Mouse (Mus musculus) limb, embryonic 13.5 days (tissue): ENCODE results near the gene Cdc42se1. TPM values are rescaled to one million over a fixed set of nuclear protein-coding genes. Genes with fewer than 3 reads are reported as not detected.

Source experiments
- ATAC-seq: fragments of 200-750 bp; cut with Nextera tagmentation; 2 replicates; pipeline ENCODE4 v1.8.0; 2017; ENCODE audit warnings: low read depth, moderate number of reproducible peaks, moderate TSS enrichment; ENCODE audit not compliant: low FRiP score
- H3K27ac ChIP-seq: fragments of 300-500 bp; sonication (generic); 2 replicates; pipeline ENCODE4 v1.5.1; 2015; ENCODE audit warnings: inconsistent platforms, mild to moderate bottlenecking, moderate library complexity
- H3K27me3 ChIP-seq: fragments of 300-500 bp; sonication (generic); 2 replicates; pipeline ENCODE4 v1.6.1; 2015; ENCODE audit warnings: mild to moderate bottlenecking, inconsistent platforms
- H3K36me3 ChIP-seq: fragments of 300-500 bp; sonication (generic); 2 replicates; pipeline ENCODE4 v1.6.1; 2015; ENCODE audit warnings: inconsistent platforms, mild to moderate bottlenecking, moderate library complexity
- H3K4me1 ChIP-seq: fragments of 300-500 bp; sonication (generic); 2 replicates; pipeline ENCODE4 v1.6.1; 2015; ENCODE audit warnings: inconsistent platforms
- H3K4me2 ChIP-seq: fragments of 300-500 bp; sonication (generic); replicated peaks from 2 replicates; pipeline ENCODE4 v1.6.1; 2015; ENCODE audit warnings: inconsistent platforms, mild to moderate bottlenecking, moderate library complexity
- H3K4me3 ChIP-seq: fragments of 300-500 bp; sonication (generic); 2 replicates; pipeline ENCODE4 v1.5.1; 2015; ENCODE audit warnings: moderate library complexity, mild to moderate bottlenecking, inconsistent platforms
- H3K9ac ChIP-seq: fragments of 300-500 bp; sonication (generic); 2 replicates; pipeline ENCODE4 v1.6.1; 2015; ENCODE audit warnings: mild to moderate bottlenecking, inconsistent platforms
- H3K9me3 ChIP-seq: fragments of 300-500 bp; sonication (generic); 2 replicates; pipeline ENCODE4 v1.6.1; 2016; ENCODE audit warnings: inconsistent platforms
- WGBS: fragments of 180-500 bp; shearing (Covaris S2); methylation state at CpG from one replicate; pipeline ENCODE4 v1.1.7; 2015; 5-methylcytosine and 5-hydroxymethylcytosine counted together
- polyA plus RNA-seq: library from polyadenylated mRNA; unstranded; fragments of >200 nt; fragmentation: Nextera tagmentation; extraction: Ambion mirVana; gene quantifications from 2 replicates; pipeline ENCODE4 v1.2.1, GENCODE M21; 2015

The Cdc42se1 gene
- polyA plus RNA-seq, 1 experiment from 2014 or later, result 82.7 TPM

DNA sequence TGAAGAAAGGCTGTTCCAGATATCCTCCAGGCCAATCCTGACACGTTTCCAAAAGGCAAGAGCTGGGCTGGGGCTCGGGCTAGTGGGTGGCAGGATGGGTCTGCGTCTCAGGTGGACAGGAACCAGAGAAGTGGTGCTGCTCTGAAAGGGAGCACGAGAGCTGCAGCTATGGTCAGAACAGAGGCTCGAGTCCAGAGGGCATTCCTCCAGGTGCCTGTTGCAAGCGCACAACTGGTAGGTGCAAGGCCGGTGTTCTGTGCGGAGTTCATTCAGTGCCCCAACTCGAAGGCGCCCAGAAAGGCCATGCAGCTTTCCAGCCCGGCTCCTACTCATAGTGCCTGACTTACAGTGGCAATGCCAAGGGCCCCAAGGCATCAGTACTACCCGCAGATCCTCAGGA, 11.4 kb downstream of the Cdc42se1 start:
- no peak for ATAC-seq
- peaks cover 34% of the 10 kb centered on the region for H3K36me3 ChIP-seq
- no peak overlapping the region for H3K27ac ChIP-seq
- H3K4me3 ChIP-seq, result no peak overlapping the region
- peaks cover 8% of the 10 kb centered on the region; the same call in 1 of the 2 replicates for H3K4me1 ChIP-seq
- no peaks in the 10 kb centered on the region for H3K27me3 ChIP-seq
- WGBS, result 86% methylated on average over 12 of the region's 12 CpGs
- no peak overlapping the region for H3K4me2 ChIP-seq
- no peaks in the 10 kb centered on the region for H3K9me3 ChIP-seq
- no peak overlapping the region for H3K9ac ChIP-seq

GRCm38 (mm10) chr3:95240900-95241299, 12.4 kb downstream of the Cdc42se1 start:
- H3K9me3 ChIP-seq, result no peaks in the 10 kb centered on the region
- 28% methylated on average over 16 of the region's 17 CpGs for WGBS
- H3K9ac ChIP-seq, result peak overlapping the region; percentile 21
- peaks cover 31% of the 10 kb centered on the region for H3K36me3 ChIP-seq
- H3K27ac ChIP-seq, result no peak overlapping the region
- H3K4me1 ChIP-seq, result peaks cover 8% of the 10 kb centered on the region; the same call in 1 of the 2 replicates
- H3K4me2 ChIP-seq, result peak overlapping the region; percentile 46
- H3K27me3 ChIP-seq, result no peaks in the 10 kb centered on the region
- ATAC-seq, result 0 out of 2 replicates have a peak, but pooled peaks have one; percentile 8
- peak overlapping the region; percentile 7; the same call in 1 of the 2 replicates for H3K4me3 ChIP-seq

- ATAC-seq, result no peak
- H3K9me3 ChIP-seq, result no peaks in the 10 kb centered on the region
- peaks cover 8% of the 10 kb centered on the region; the same call in 1 of the 2 replicates for H3K4me1 ChIP-seq
- WGBS, result 83% methylated on average over 7 of the region's 7 CpGs
- H3K27ac ChIP-seq, result no peak within 1 kb of the TSS
- H3K36me3 ChIP-seq, result peaks cover 25% of the 10 kb centered on the region
- no peaks in the 10 kb centered on the region for H3K27me3 ChIP-seq
- H3K4me3 ChIP-seq, result peak within 1 kb of the TSS; percentile 7; the same call in 1 of the 2 replicates
- H3K9ac ChIP-seq, result peak within 1 kb of the TSS; percentile 21
- peak within 1 kb of the TSS; percentile 46 for H3K4me2 ChIP-seq
Observed at GRCm38 (mm10) chr3:95241498-95241897, 13.0 kb downstream of the Cdc42se1 start, which contains the start of gene Gm128. Gene Gm128 (minus strand): TSS chr3:95241598.

GRCm38 (mm10) chr3:95243086-95243485, 14.6 kb downstream of the Cdc42se1 start:
- ATAC-seq, result no peak
- H3K4me2 ChIP-seq, result no peak overlapping the region
- no peak overlapping the region for H3K9ac ChIP-seq
- no peak overlapping the region for H3K4me3 ChIP-seq
- H3K4me1 ChIP-seq, result peaks cover 8% of the 10 kb centered on the region; the same call in 1 of the 2 replicates
- H3K9me3 ChIP-seq, result no peaks in the 10 kb centered on the region
- no peak overlapping the region for H3K27ac ChIP-seq
- H3K27me3 ChIP-seq, result no peaks in the 10 kb centered on the region
- WGBS, result 67% methylated on average over 2 of the region's 2 CpGs
- H3K36me3 ChIP-seq, result peaks cover 17% of the 10 kb centered on the region

DNA sequence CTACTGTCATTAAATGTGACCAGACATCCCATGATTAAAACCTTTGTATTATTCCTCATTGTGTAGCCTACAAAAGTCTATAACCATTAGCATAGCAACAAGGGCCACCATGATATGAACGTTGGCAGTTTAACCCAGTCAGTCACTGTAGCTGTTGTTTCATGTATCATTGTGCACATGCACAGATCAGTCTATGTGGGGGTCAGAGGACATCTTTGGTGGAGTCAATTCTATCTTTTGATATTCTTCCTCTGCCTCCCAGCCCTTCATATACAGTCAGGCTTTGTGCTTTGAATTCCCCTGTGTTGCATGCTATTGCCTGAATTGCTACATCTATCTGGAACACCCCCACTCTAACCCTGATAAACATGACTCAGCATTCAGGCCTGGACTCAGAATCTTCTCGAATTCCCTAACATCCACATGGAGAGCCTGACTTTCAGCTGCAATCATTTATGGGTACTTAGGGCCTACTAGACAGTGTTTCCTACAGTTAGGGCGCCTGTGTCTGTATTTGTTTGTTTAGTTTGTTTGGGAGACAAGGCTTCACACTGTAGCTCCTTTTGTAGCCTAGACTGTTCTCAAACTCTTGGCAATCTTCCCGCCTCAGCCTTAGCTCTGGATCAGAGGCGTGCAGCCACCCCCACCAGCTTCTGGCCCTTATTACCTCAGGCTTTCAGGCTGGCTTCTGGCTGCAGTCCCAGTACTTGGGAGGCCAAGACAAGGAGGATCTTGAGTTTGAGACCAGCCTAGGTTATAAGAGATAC, 18.1 kb downstream of the Cdc42se1 start:
- Histone ChIP-seq H3K4me2 (no peak overlapping the region), H3K27me3 (no peaks in the 10 kb centered on the region), H3K27ac (no peak overlapping the region), H3K4me1 (0 out of 2 replicates have a peak, but pooled peaks cover 7% of the 10 kb centered on the region), H3K4me3 (no peak overlapping the region), H3K9ac (no peak overlapping the region), H3K36me3 (peaks cover 13% of the 10 kb centered on the region), H3K9me3 (no peaks in the 10 kb centered on the region)
- ATAC-seq, result no peak
- WGBS, result 84% methylated on average over 5 of the region's 5 CpGs

DNA sequence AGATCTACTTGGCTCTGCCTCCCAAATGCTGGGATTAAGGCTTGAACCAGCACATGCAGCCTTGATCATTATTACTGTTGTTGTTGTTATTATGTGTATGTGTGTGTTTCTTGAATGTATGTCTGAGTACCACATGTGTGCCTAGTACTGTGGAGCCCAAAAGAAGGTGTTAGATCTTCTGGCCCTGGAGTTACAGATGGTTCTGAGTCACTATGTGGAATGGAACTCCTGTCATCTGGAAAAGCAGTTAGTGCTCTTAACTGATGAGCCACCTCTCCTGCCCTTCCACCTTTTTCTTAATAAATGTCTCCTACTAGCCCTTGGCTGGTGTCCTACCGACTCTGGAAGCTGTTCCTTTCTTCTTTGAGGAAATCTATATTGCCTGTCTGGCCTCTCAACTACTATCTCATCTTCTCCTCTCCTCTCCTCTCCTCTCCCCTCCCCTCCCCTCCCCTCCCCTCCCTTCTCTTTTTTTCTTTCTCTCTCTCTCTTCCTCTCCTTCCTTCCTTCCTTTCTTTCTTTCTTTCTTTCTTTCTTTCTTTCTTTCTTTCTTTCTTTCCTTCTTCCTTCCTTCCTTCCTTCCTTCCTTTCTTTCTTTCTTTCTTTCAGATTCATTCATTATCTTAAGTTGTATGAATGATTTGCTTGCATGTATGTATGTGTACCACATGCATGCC, 19.3 kb downstream of the Cdc42se1 start:
- no peaks in the 10 kb centered on the region for H3K27me3 ChIP-seq
- 78% methylated on average over 1 of the region's 1 CpGs for WGBS
- ATAC-seq, result no peak
- H3K36me3 ChIP-seq, result peaks cover 21% of the 10 kb centered on the region
- no peak overlapping the region for H3K27ac ChIP-seq
- H3K9me3 ChIP-seq, result no peaks in the 10 kb centered on the region
- H3K4me2 ChIP-seq, result no peak overlapping the region
- no peak overlapping the region for H3K9ac ChIP-seq
- H3K4me3 ChIP-seq, result no peak overlapping the region
- 0 out of 2 replicates have a peak, but pooled peaks cover 7% of the 10 kb centered on the region for H3K4me1 ChIP-seq

DNA sequence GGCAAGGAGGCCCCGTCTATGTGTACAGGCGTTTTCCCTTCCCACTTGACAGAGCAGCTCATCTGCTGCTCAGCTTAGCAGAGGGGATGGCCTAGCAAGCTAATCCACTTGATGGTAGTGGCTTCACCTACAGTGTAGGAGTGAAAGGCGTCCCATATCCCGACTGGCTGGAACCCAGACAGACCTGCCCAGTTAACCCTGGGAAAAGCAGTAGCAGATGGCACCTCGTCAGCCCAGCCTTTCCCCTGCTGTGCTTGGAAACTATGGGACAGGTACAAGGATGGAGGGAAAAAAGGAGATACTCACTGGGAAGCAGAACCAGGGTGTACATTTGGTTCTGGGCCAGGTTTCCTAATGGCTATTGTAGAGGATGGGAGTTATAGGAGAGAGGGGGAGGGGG, 21.8 kb downstream of the Cdc42se1 start:
- no peaks in the 10 kb centered on the region for H3K27me3 ChIP-seq
- H3K36me3 ChIP-seq, result peaks cover 42% of the 10 kb centered on the region
- ATAC-seq, result no peak
- H3K9ac ChIP-seq, result no peak overlapping the region
- H3K4me2 ChIP-seq, result no peak overlapping the region
- 67% methylated on average over 5 of the region's 5 CpGs for WGBS
- 0 out of 2 replicates have a peak, but pooled peaks cover 7% of the 10 kb centered on the region for H3K4me1 ChIP-seq
- no peaks in the 10 kb centered on the region for H3K9me3 ChIP-seq
- no peak overlapping the region for H3K27ac ChIP-seq
- no peak overlapping the region for H3K4me3 ChIP-seq

DNA sequence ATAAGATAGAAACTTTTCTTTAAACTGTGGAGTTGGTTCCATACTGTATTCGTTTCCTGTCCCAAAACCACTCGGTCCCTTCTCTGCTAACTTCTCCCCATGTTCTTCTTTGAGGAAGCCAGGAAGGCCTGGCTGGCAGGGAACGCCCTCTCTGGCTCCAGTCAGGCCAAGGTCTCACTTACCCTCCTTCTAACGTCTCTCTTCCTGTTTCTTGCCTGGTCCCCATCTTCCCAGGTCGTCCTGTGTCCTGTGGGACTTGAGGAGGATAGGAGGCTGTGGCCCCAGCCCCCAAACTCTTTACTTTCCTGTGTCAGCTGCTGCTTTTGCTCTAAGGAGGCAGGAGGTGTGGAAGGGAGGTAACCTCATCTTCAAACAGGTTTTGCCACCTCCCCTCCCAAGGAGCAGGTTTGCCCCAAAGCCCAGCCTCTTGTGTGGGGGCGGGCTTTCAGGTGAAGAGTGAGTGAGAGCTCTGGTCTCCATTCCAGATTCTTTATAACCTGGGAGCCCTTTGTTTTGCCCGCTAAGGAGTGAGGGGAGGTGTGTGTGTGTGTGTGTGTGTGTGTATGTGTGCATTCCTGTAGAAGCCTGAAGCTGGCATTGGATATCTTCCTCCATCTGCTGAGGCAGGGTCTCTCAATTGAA, 22.4 kb downstream of the Cdc42se1 start, which contains the start of gene Bnipl:
Bnipl (minus strand) TSS at position 411 of the 642 bp plus-strand sequence.
- Histone ChIP-seq H3K27me3 (no peaks in the 10 kb centered on the region), H3K36me3 (peaks cover 45% of the 10 kb centered on the region), H3K4me2 (0 out of 2 replicates have a peak within 1 kb of the TSS, but pooled peaks have one; percentile 12), H3K4me1 (0 out of 2 replicates have a peak, but pooled peaks cover 7% of the 10 kb centered on the region), H3K27ac (no peak within 1 kb of the TSS), H3K4me3 (no peak within 1 kb of the TSS), H3K9ac (no peak within 1 kb of the TSS), H3K9me3 (no peaks in the 10 kb centered on the region)
- 0 out of 2 replicates have a peak, but pooled peaks have one; percentile 36 for ATAC-seq
- 46% methylated on average over 7 of the region's 7 CpGs for WGBS

- Histone ChIP-seq H3K4me2 (no peak overlapping the region), H3K36me3 (peaks cover 91% of the 10 kb centered on the region), H3K27me3 (no peaks in the 10 kb centered on the region), H3K9me3 (no peaks in the 10 kb centered on the region), H3K4me3 (no peak overlapping the region), H3K9ac (no peak overlapping the region), H3K27ac (no peak overlapping the region), H3K4me1 (no peaks in the 10 kb centered on the region)
- 79% methylated on average over 5 of the region's 5 CpGs for WGBS
- no peak for ATAC-seq
Observed at GRCm38 (mm10) chr3:95256931-95257330, 28.4 kb downstream of the Cdc42se1 start.

GRCm38 (mm10) chr3:95261975-95262374, 33.4 kb downstream of the Cdc42se1 start:
- peaks cover 85% of the 10 kb centered on the region for H3K36me3 ChIP-seq
- H3K9ac ChIP-seq, result no peak overlapping the region
- H3K4me1 ChIP-seq, result no peaks in the 10 kb centered on the region
- no peak overlapping the region for H3K4me3 ChIP-seq
- H3K4me2 ChIP-seq, result no peak overlapping the region
- no peak overlapping the region for H3K27ac ChIP-seq
- no peaks in the 10 kb centered on the region for H3K9me3 ChIP-seq
- no peaks in the 10 kb centered on the region for H3K27me3 ChIP-seq
- no peak for ATAC-seq
- WGBS, result 90% methylated on average over 4 of the region's 4 CpGs

DNA sequence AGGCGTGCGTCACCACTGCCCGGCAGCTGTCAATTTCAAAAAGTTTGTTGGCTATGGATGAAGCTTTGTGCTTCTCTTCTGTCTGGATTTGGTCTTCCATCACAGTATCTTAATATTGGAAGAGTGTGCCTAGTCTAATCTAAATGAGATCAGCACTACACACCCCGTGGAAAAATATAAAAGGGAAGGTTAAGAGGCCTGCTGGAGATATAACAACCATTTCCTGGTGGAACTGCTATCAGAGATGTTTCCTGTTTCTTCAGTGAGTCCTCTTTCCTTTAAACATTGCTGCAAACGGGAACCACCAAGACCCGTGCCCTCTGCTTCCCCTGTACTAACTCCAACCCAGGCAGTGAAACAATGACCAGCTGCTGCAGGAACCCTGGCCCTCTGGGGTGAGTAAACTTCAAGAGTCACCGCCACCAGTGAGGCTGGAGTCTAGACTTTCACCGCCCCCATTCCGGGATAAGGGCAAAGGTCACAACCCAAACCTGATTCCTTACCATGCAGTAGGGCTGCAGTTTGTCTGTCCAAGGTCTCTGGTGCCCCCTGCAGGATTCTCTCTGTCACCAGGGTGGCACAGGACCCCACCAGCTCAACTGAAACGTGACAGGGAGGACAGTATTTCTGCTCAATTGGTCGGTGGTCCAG, 34.7 kb downstream of the Cdc42se1 start:
- Histone ChIP-seq H3K27me3 (no peaks in the 10 kb centered on the region), H3K4me1 (no peaks in the 10 kb centered on the region), H3K9me3 (no peaks in the 10 kb centered on the region), H3K4me3 (no peak overlapping the region), H3K9ac (no peak overlapping the region), H3K36me3 (peaks cover 85% of the 10 kb centered on the region), H3K27ac (no peak overlapping the region), H3K4me2 (no peak overlapping the region)
- WGBS, result 47% methylated on average over 11 of the region's 11 CpGs
- ATAC-seq, result no peak
